Mouse (Mus musculus): ENCODE measurements around the gene Mrtfa. TPM values are rescaled to one million over a fixed set of nuclear protein-coding genes. Genes with fewer than 3 reads are reported as not detected.

The Mrtfa gene
- polyA plus RNA-seq, 1 experiment from 2014 or later = 6.1 TPM

DNA sequence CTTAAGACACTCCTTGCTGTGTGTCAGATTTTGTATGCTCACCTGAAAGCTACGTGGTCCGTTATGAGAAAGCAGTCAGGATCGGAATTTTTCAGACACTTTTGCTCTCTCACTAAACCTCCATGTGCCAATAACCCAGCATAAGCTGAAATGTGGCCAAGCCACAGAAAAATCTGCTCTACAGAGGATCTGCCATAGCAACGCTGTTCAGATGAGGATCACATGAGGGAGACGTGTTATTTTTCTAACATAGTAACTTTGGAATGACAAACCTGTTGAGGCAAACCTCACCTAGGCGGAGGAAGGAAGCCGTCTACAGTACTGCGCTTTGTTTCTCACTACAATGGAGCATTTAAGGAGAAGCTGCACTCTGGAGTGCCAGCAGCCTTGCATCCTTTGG lies 60.6 kb downstream of the Mrtfa start:
- Histone ChIP-seq H3K4me1 (ENCODE audit: control insufficient read depth, low read depth, low read length) (no peaks in the 10 kb centered on the region), H3K27ac (ENCODE audit: low read length) (no peak overlapping the region), H3K9me3 (replicated peaks; ENCODE audit: control insufficient read depth, low read length) (no peaks in the 10 kb centered on the region), H3K4me3 (ENCODE audit: low read depth, low read length) (no peak overlapping the region), H3K36me3 (ENCODE audit: control insufficient read depth, insufficient read depth) (no peaks in the 10 kb centered on the region), H3K27me3 (ENCODE audit: control insufficient read depth, insufficient read depth, low read depth, low read length) (no peaks in the 10 kb centered on the region), H3K9ac (ENCODE audit: low read depth, low read length) (no peak overlapping the region), H3K4me2 (ENCODE audit: low read depth, low read length) (no peak overlapping the region)
- ATAC-seq (ENCODE audit: low read depth) = no peak
- 80% methylated on average over 8 of the region's 8 CpGs for WGBS (ENCODE audit: insufficient replicate concordance)

DNA sequence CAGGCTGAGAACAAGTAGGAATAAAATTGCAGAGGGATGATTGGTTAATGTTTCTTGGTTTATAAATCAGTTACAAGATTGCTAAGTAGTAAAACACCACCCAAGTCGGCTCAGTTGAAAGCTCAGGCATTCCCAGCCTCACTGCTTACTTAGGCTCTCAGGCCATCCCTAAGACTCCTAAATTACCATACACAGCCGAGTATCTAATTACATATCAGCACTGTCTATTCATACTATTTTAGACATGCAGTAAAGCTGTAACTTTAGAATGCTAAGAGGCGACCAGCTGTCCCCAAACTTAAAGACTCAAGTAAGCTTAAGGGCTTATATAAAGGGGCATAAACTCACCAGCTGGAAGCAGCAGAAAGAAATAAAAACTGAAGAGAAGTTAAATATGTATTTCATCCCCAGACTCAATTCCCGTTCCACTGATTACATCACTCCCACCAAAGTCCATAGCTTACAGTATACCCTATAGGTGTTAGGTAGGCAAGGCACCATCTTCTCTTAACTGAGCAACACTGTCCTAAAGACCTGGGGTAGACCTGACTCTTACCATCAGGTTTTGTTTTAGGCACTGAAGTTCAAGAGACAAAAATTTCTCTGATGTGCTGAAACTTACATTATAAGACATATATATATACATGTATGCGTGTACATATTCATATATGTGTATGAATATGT lies 62.3 kb downstream of the Mrtfa start:
- no peak overlapping the region for H3K4me2 ChIP-seq (ENCODE audit: low read depth, low read length)
- no peak for ATAC-seq (ENCODE audit: low read depth)
- no peaks in the 10 kb centered on the region for H3K36me3 ChIP-seq (ENCODE audit: control insufficient read depth, insufficient read depth)
- no peak overlapping the region for H3K27ac ChIP-seq (ENCODE audit: low read length)
- no peak overlapping the region for H3K4me3 ChIP-seq (ENCODE audit: low read depth, low read length)
- H3K27me3 ChIP-seq (ENCODE audit: control insufficient read depth, insufficient read depth, low read depth, low read length) = no peaks in the 10 kb centered on the region
- WGBS (ENCODE audit: insufficient replicate concordance) = 58% methylated on average over 5 of the region's 5 CpGs
- H3K9ac ChIP-seq (ENCODE audit: low read depth, low read length) = no peak overlapping the region
- no peaks in the 10 kb centered on the region for H3K4me1 ChIP-seq (ENCODE audit: control insufficient read depth, low read depth, low read length)
- no peaks in the 10 kb centered on the region for H3K9me3 ChIP-seq (replicated peaks; ENCODE audit: control insufficient read depth, low read length)

DNA sequence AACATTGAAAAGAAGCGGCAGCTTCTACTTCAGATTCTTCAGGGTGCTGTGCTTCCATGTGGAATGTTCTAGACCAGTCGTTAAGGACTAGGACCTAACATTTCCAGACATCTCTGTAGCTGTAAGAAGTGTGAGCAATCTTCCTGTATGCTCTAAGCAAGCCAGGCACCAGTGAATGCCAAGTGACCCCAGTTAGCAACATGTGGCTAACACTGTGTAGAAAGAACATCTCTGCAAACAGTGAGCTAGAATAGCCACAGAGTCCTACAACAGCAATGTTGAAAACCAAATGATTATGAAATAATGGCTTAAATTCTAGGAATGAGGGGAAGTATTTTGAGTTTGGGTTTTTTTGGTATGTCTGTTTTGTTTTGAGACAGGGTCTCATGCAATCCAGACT lies 66.3 kb downstream of the Mrtfa start:
- no peaks in the 10 kb centered on the region for H3K9me3 ChIP-seq (replicated peaks; ENCODE audit: control insufficient read depth, low read length)
- no peaks in the 10 kb centered on the region for H3K27me3 ChIP-seq (ENCODE audit: control insufficient read depth, insufficient read depth, low read depth, low read length)
- no peaks in the 10 kb centered on the region for H3K36me3 ChIP-seq (ENCODE audit: control insufficient read depth, insufficient read depth)
- no peak for ATAC-seq (ENCODE audit: low read depth)
- no peak overlapping the region for H3K9ac ChIP-seq (ENCODE audit: low read depth, low read length)
- WGBS (ENCODE audit: insufficient replicate concordance) = 71% methylated on average over 2 of the region's 2 CpGs
- H3K4me3 ChIP-seq (ENCODE audit: low read depth, low read length) = no peak overlapping the region
- no peaks in the 10 kb centered on the region for H3K4me1 ChIP-seq (ENCODE audit: control insufficient read depth, low read depth, low read length)
- no peak overlapping the region for H3K4me2 ChIP-seq (ENCODE audit: low read depth, low read length)
- no peak overlapping the region for H3K27ac ChIP-seq (ENCODE audit: low read length)

DNA sequence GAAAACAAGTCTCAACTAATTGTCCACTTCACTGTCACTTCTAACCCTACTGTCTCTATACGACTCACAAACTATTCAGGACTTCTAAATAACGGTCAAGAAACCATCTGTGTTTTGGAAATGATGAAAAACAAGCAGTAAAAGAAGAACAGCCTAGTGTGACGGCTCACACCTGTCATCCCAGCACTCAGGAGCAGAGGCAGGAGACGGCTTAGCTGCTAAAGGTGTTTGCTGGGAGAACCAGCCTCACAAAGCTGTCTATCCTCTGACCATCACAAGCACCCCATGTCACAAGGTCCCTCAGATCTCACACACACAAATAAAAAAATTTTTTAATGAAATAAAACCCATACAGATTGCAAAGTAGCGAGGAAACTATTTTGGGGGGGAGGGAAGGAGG lies 67.4 kb downstream of the Mrtfa start:
- Histone ChIP-seq H3K36me3 (ENCODE audit: control insufficient read depth, insufficient read depth) (no peaks in the 10 kb centered on the region), H3K4me1 (ENCODE audit: control insufficient read depth, low read depth, low read length) (no peaks in the 10 kb centered on the region), H3K4me2 (ENCODE audit: low read depth, low read length) (no peak overlapping the region), H3K27me3 (ENCODE audit: control insufficient read depth, insufficient read depth, low read depth, low read length) (no peaks in the 10 kb centered on the region), H3K9ac (ENCODE audit: low read depth, low read length) (no peak overlapping the region), H3K9me3 (replicated peaks; ENCODE audit: control insufficient read depth, low read length) (no peaks in the 10 kb centered on the region), H3K4me3 (ENCODE audit: low read depth, low read length) (no peak overlapping the region), H3K27ac (ENCODE audit: low read length) (no peak overlapping the region)
- 55% methylated on average over 5 of the region's 5 CpGs for WGBS (ENCODE audit: insufficient replicate concordance)
- ATAC-seq (ENCODE audit: low read depth) = no peak

DNA sequence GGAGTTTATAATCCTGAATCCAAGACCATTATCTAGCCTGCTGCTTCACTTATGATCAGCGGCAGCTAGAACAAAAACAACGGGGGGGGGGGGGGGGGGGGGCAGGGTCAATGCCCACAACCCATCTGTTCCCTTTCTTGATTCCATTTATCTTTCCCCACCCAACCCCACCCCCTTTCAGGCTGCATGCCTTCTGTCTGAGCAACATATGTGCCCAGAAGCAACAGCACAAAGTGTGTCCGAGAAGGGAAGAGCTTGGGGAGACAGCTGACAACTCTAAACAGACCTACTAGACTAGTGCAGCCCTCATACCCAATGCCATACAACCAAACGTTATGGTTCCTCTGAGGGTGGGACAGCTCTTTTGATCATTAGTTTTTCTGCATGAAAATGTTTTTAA lies 68.0 kb downstream of the Mrtfa start:
- Histone ChIP-seq H3K27ac (ENCODE audit: low read length) (no peak overlapping the region), H3K9ac (ENCODE audit: low read depth, low read length) (no peak overlapping the region), H3K27me3 (ENCODE audit: control insufficient read depth, insufficient read depth, low read depth, low read length) (no peaks in the 10 kb centered on the region), H3K4me1 (ENCODE audit: control insufficient read depth, low read depth, low read length) (no peaks in the 10 kb centered on the region), H3K4me3 (ENCODE audit: low read depth, low read length) (no peak overlapping the region), H3K4me2 (ENCODE audit: low read depth, low read length) (no peak overlapping the region), H3K9me3 (replicated peaks; ENCODE audit: control insufficient read depth, low read length) (no peaks in the 10 kb centered on the region), H3K36me3 (ENCODE audit: control insufficient read depth, insufficient read depth) (no peaks in the 10 kb centered on the region)
- ATAC-seq (ENCODE audit: low read depth) = no peak
- 47% methylated on average over 3 of the region's 4 CpGs for WGBS (ENCODE audit: insufficient replicate concordance)

DNA sequence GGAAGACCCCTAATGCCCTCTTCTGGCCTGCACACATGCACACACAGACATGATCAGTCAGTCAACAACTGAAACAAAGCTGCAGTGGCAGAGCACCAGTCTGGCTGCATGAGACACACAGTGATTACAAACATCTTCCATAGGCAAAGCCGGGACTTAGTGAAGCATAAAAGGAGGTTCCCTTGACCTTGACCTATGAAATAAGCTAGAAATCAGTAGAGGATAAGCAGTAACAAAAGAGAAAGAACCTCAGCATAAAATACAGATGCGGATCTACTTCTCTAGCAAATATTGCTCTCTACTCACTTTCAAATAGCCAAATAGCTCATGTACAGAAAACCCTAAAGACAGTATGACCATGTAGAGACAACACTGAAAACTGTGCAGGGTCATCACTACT lies 68.5 kb downstream of the Mrtfa start:
- H3K4me1 ChIP-seq (ENCODE audit: control insufficient read depth, low read depth, low read length) = no peaks in the 10 kb centered on the region
- no peak for ATAC-seq (ENCODE audit: low read depth)
- H3K4me3 ChIP-seq (ENCODE audit: low read depth, low read length) = no peak overlapping the region
- H3K9me3 ChIP-seq (replicated peaks; ENCODE audit: control insufficient read depth, low read length) = no peaks in the 10 kb centered on the region
- H3K9ac ChIP-seq (ENCODE audit: low read depth, low read length) = no peak overlapping the region
- no peak overlapping the region for H3K27ac ChIP-seq (ENCODE audit: low read length)
- H3K36me3 ChIP-seq (ENCODE audit: control insufficient read depth, insufficient read depth) = no peaks in the 10 kb centered on the region
- WGBS (ENCODE audit: insufficient replicate concordance) = 56% methylated on average over 2 of the region's 2 CpGs
- no peaks in the 10 kb centered on the region for H3K27me3 ChIP-seq (ENCODE audit: control insufficient read depth, insufficient read depth, low read depth, low read length)
- no peak overlapping the region for H3K4me2 ChIP-seq (ENCODE audit: low read depth, low read length)

DNA sequence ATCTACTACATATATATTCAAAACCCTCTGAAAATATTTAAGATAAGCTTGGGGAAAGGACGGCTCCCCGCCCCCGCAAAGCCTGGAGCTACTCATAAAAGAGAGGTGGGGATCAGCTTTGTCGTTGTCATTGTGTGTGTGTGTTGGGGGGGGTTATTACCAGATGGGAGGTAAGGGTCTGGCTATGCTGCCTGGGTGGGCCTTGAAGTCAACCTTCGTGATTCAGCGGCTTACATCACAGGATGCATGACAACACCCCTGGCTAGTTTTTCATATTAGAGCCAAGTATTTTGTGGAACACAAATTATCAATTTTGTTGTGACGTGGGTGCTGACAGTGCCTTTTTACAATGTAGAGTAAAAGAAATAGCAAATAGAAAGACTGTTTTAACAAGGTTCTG lies 69.6 kb downstream of the Mrtfa start:
- Histone ChIP-seq H3K9me3 (replicated peaks; ENCODE audit: control insufficient read depth, low read length) (no peaks in the 10 kb centered on the region), H3K9ac (ENCODE audit: low read depth, low read length) (no peak overlapping the region), H3K4me2 (ENCODE audit: low read depth, low read length) (no peak overlapping the region), H3K27me3 (ENCODE audit: control insufficient read depth, insufficient read depth, low read depth, low read length) (no peaks in the 10 kb centered on the region), H3K27ac (ENCODE audit: low read length) (no peak overlapping the region), H3K4me1 (ENCODE audit: control insufficient read depth, low read depth, low read length) (no peaks in the 10 kb centered on the region), H3K4me3 (ENCODE audit: low read depth, low read length) (no peak overlapping the region), H3K36me3 (ENCODE audit: control insufficient read depth, insufficient read depth) (no peaks in the 10 kb centered on the region)
- no peak for ATAC-seq (ENCODE audit: low read depth)
- 74% methylated on average over 7 of the region's 7 CpGs for WGBS (ENCODE audit: insufficient replicate concordance)

DNA sequence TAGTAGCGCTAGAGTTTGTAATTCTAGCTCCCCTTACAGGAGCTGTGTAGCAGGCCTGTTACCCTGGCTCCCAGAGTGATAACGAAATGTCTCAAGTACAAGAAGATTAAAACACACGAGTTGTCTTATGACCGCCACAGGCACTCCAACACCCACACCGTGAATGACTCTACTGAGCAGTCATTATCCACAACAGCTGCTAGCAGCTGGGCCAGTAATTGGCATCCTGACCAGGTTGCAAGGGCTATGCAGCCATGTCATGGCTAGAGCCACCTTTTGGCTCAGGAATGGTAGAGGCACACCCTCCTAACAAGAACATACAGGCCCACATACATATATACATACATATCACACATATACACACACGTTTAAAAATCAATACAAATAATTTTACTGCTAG lies 70.4 kb downstream of the Mrtfa start:
- 56% methylated on average over 6 of the region's 6 CpGs for WGBS (ENCODE audit: insufficient replicate concordance)
- no peak for ATAC-seq (ENCODE audit: low read depth)

DNA sequence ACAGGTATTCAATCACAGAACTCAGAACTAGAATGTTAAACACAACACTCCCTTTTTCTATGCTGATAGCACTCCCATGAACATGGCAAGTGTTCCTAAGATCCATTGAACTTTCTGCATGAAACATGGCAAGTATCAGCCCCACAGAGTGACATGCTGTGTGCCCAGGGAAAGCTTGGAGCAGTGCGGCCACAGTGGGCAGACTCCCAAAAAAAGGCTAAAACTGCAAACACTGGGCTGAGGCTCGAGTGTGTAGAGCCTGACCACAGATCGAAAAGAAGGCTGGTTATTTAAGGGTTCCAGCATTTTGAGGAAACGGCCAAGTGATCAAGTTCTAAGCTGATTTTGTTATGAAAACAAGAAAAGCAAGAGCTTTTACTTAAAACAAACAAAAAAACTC lies 72.3 kb downstream of the Mrtfa start:
- Histone ChIP-seq H3K36me3 (ENCODE audit: control insufficient read depth, insufficient read depth) (no peaks in the 10 kb centered on the region), H3K27ac (ENCODE audit: low read length) (no peak overlapping the region), H3K27me3 (ENCODE audit: control insufficient read depth, insufficient read depth, low read depth, low read length) (no peaks in the 10 kb centered on the region), H3K4me1 (ENCODE audit: control insufficient read depth, low read depth, low read length) (no peaks in the 10 kb centered on the region), H3K4me2 (ENCODE audit: low read depth, low read length) (no peak overlapping the region), H3K9me3 (replicated peaks; ENCODE audit: control insufficient read depth, low read length) (no peaks in the 10 kb centered on the region), H3K4me3 (ENCODE audit: low read depth, low read length) (no peak overlapping the region), H3K9ac (ENCODE audit: low read depth, low read length) (no peak overlapping the region)
- 51% methylated on average over 4 of the region's 4 CpGs for WGBS (ENCODE audit: insufficient replicate concordance)
- ATAC-seq (ENCODE audit: low read depth) = no peak

More for the DNA sequence above, 70.4 kb downstream of the Mrtfa start:
- no peaks in the 10 kb centered on the region for H3K9me3 ChIP-seq (replicated peaks; ENCODE audit: control insufficient read depth, low read length)
- H3K27me3 ChIP-seq (ENCODE audit: control insufficient read depth, insufficient read depth, low read depth, low read length) = no peaks in the 10 kb centered on the region
- H3K36me3 ChIP-seq (ENCODE audit: control insufficient read depth, insufficient read depth) = no peaks in the 10 kb centered on the region
- H3K4me2 ChIP-seq (ENCODE audit: low read depth, low read length) = no peak overlapping the region
- H3K4me1 ChIP-seq (ENCODE audit: control insufficient read depth, low read depth, low read length) = no peaks in the 10 kb centered on the region
- no peak overlapping the region for H3K4me3 ChIP-seq (ENCODE audit: low read depth, low read length)
- no peak overlapping the region for H3K27ac ChIP-seq (ENCODE audit: low read length)
- no peak overlapping the region for H3K9ac ChIP-seq (ENCODE audit: low read depth, low read length)
